Mouse (Mus musculus): ENCODE results near the gene Lrig2. TPM values are rescaled to one million over a fixed set of nuclear protein-coding genes. Genes with fewer than 3 reads are reported as not detected.

Gene Lrig2
- polyA plus RNA-seq, 1 experiment from 2014 or later, result 14.1 TPM

DNA sequence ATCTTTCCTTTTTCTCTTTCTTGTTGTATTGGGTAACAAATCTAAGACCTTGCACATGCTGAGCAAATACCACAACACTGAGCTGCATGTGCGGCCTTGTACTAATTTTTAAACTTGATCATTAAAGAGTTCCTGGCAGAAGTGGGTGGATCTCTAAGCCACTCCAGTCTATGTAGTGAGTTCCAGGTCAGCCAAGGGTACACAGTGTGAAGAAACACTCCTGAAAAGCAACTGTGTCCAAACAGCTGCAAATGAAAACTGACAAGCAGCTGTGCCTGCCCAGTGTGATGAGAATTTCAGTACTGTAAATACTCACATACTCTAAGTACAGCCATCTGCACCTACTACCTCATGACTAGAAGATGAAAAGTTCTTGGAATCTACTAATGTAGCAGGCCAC is 21.5 kb upstream of the Lrig2 start:
- Histone ChIP-seq H3K27ac (ENCODE audit: low read length) (no peak overlapping the region), H3K4me1 (replicated peaks; ENCODE audit: control insufficient read depth, insufficient read depth, low read length) (no peaks in the 10 kb centered on the region), H3K9me3 (ENCODE audit: control insufficient read depth, low read length) (no peaks in the 10 kb centered on the region), H3K27me3 (ENCODE audit: control insufficient read depth, insufficient read depth, low read depth, low read length) (no peaks in the 10 kb centered on the region), H3K36me3 (ENCODE audit: control insufficient read depth, insufficient read depth, low read length) (no peaks in the 10 kb centered on the region), H3K4me3 (ENCODE audit: low read length) (no peak overlapping the region), H3K4me2 (ENCODE audit: low read depth, low read length) (no peak overlapping the region), H3K9ac (ENCODE audit: low read length) (no peak overlapping the region)
- WGBS, result 75% methylated on average over 1 of the region's 1 CpGs
- no peak for ATAC-seq (ENCODE audit: low read depth)

GRCm38 (mm10) chr3:104526115-104526882 is 14.6 kb upstream of the Lrig2 start:
- ATAC-seq (ENCODE audit: low read depth), result peak; percentile 66
- H3K36me3 ChIP-seq (ENCODE audit: control insufficient read depth, insufficient read depth, low read length), result no peaks in the 10 kb centered on the region
- WGBS, result 53% methylated on average over 4 of the region's 4 CpGs
- H3K9ac ChIP-seq (ENCODE audit: low read length), result no peak overlapping the region
- no peak overlapping the region for H3K4me3 ChIP-seq (ENCODE audit: low read length)
- no peaks in the 10 kb centered on the region for H3K9me3 ChIP-seq (ENCODE audit: control insufficient read depth, low read length)
- no peak overlapping the region for H3K4me2 ChIP-seq (ENCODE audit: low read depth, low read length)
- no peak overlapping the region; the same call in 1 of the 2 replicates for H3K27ac ChIP-seq (ENCODE audit: low read length)
- H3K4me1 ChIP-seq (replicated peaks; ENCODE audit: control insufficient read depth, insufficient read depth, low read length), result peaks cover 3% of the 10 kb centered on the region; the same call in 1 of the 2 replicates
- H3K27me3 ChIP-seq (ENCODE audit: control insufficient read depth, insufficient read depth, low read depth, low read length), result no peaks in the 10 kb centered on the region

DNA sequence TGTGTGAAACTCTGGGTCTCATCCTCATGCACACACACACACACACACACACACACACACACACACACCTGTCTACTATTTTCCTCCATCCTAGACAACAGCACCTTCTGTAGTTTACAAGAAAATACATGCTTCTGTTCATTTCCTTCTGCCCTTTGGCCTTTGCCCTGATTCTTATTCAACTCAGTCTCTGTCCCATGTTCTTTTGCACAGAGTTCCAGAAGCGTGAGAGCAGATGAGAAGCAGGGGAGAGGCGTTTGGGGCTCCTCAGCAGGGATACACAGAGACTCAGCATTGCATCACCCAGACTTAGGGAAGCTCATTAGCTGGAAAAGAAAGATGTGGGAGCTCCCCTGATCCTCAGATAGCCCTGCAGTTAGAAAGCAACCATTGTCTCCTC is 13.8 kb upstream of the Lrig2 start:
- H3K36me3 ChIP-seq (ENCODE audit: control insufficient read depth, insufficient read depth, low read length), result no peaks in the 10 kb centered on the region
- H3K4me1 ChIP-seq (replicated peaks; ENCODE audit: control insufficient read depth, insufficient read depth, low read length), result peaks cover 3% of the 10 kb centered on the region; the same call in 1 of the 2 replicates
- ATAC-seq (ENCODE audit: low read depth), result no peak
- H3K27me3 ChIP-seq (ENCODE audit: control insufficient read depth, insufficient read depth, low read depth, low read length), result no peaks in the 10 kb centered on the region
- H3K9me3 ChIP-seq (ENCODE audit: control insufficient read depth, low read length), result no peaks in the 10 kb centered on the region
- no peak overlapping the region for H3K27ac ChIP-seq (ENCODE audit: low read length)
- WGBS, result 33% methylated on average over 2 of the region's 2 CpGs
- no peak overlapping the region for H3K4me3 ChIP-seq (ENCODE audit: low read length)
- no peak overlapping the region for H3K9ac ChIP-seq (ENCODE audit: low read length)
- H3K4me2 ChIP-seq (ENCODE audit: low read depth, low read length), result no peak overlapping the region

DNA sequence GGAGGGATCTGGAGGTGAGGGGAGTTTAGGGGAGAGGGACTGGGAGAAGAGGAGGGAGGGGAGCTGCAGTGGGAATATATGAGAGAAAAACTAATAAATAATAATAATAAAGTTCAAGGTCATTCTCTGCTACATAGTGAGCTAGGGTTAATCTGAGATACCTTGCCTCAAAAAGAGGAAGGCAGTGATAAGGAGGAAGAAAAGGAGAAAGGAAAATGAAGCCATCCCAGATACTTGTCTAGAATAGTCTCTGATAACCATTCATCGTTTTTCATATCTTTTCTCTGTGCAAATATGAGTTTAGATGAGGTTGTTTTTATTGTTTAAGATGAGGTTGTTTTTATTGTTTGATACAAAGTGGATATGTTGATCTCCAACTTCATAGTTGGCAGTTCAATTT is 13.3 kb upstream of the Lrig2 start:
- H3K9ac ChIP-seq (ENCODE audit: low read length), result no peak overlapping the region
- 70% methylated on average over 1 of the region's 1 CpGs for WGBS
- H3K27ac ChIP-seq (ENCODE audit: low read length), result no peak overlapping the region
- no peaks in the 10 kb centered on the region for H3K27me3 ChIP-seq (ENCODE audit: control insufficient read depth, insufficient read depth, low read depth, low read length)
- H3K4me1 ChIP-seq (replicated peaks; ENCODE audit: control insufficient read depth, insufficient read depth, low read length), result peaks cover 3% of the 10 kb centered on the region; the same call in 1 of the 2 replicates
- H3K4me2 ChIP-seq (ENCODE audit: low read depth, low read length), result no peak overlapping the region
- H3K36me3 ChIP-seq (ENCODE audit: control insufficient read depth, insufficient read depth, low read length), result no peaks in the 10 kb centered on the region
- no peaks in the 10 kb centered on the region for H3K9me3 ChIP-seq (ENCODE audit: control insufficient read depth, low read length)
- ATAC-seq (ENCODE audit: low read depth), result no peak
- H3K4me3 ChIP-seq (ENCODE audit: low read length), result no peak overlapping the region

DNA sequence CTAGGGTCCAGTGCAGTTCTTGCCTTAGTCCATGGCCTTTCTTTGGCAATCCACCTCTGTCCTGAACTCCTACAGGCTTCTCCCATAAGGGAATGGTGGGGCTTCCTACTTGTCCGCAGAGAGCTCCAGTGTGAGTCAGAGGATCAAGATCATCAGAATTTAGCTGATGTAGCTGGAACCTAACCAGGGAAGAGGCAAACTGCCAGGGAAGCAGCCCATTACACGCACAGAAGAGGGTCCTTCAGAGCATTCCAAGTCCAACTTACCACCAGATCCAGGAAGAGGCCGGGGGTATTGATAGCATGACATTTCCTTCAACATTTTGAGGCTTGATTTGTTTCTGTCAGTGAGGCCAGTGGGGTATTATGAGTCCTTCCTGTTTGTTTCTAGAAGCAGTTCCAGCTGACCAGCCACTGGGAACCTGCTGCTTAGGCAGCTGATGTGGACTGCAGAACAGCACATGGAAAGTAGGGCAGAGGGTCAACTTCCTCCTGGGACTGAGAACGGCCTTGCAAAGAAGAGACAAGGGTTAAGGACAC is 11.7 kb upstream of the Lrig2 start:
- no peaks in the 10 kb centered on the region for H3K36me3 ChIP-seq (ENCODE audit: control insufficient read depth, insufficient read depth, low read length)
- no peaks in the 10 kb centered on the region for H3K27me3 ChIP-seq (ENCODE audit: control insufficient read depth, insufficient read depth, low read depth, low read length)
- H3K9ac ChIP-seq (ENCODE audit: low read length), result no peak overlapping the region
- H3K4me1 ChIP-seq (replicated peaks; ENCODE audit: control insufficient read depth, insufficient read depth, low read length), result peaks cover 3% of the 10 kb centered on the region; the same call in 1 of the 2 replicates
- no peak overlapping the region for H3K4me2 ChIP-seq (ENCODE audit: low read depth, low read length)
- ATAC-seq (ENCODE audit: low read depth), result peak; percentile 49
- no peak overlapping the region for H3K4me3 ChIP-seq (ENCODE audit: low read length)
- 42% methylated on average over 4 of the region's 4 CpGs for WGBS
- no peak overlapping the region for H3K27ac ChIP-seq (ENCODE audit: low read length)
- no peaks in the 10 kb centered on the region for H3K9me3 ChIP-seq (ENCODE audit: control insufficient read depth, low read length)

DNA sequence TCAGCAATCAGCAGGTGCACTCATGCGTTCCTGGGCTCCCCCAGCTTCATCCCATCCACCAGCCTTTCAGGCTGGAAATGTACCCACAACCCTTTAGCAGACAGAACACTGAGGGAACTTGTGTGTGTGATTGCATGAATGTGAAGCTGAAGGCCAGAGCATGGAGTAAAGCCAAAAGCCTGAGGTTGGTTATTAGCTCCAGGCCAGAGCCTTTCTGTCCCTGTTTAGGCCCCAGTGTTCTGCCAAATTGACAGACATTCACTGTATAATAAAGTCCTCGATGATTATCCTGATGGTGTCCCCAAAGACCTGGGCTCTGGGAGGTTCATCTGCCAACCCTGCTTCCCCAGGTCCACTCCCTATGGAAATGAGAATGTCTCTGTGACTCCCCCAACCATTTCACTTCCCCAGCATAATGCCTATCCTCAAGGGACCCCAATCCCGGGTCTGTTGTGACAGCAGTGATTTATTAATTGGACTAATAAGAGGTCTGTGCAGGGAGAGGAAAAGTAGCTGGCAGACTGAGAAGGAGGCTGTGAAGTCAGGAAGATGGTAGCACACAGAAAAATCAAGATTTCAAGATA is 9.7 kb upstream of the Lrig2 start:
- WGBS, result 61% methylated on average over 3 of the region's 3 CpGs
- Histone ChIP-seq H3K4me1 (replicated peaks; ENCODE audit: control insufficient read depth, insufficient read depth, low read length) (peaks cover 3% of the 10 kb centered on the region; the same call in 1 of the 2 replicates), H3K27me3 (ENCODE audit: control insufficient read depth, insufficient read depth, low read depth, low read length) (no peaks in the 10 kb centered on the region)

DNA sequence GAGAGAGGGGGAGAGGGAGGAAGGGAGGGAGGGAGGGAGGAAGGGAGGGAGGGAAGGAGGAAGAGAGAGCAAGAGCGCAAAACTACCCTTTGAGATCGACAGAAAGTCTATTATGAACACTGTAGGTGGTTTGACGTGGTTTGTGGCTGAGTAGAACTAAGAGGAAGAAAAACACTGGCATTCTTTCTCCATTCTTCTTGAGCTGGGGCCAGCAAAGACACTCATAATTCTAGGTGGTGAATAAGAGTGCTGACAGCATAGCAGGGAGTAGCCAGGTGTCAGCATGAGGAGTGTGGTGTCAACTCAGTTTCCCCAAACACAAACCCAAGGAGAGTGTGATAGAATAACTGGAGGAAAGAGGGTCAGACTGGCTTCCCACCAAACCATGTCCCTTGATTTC is 8.8 kb upstream of the Lrig2 start:
- Histone ChIP-seq H3K9ac (ENCODE audit: low read length) (no peak overlapping the region), H3K4me3 (ENCODE audit: low read length) (no peak overlapping the region), H3K4me2 (ENCODE audit: low read depth, low read length) (no peak overlapping the region), H3K9me3 (ENCODE audit: control insufficient read depth, low read length) (peaks cover 2% of the 10 kb centered on the region; the same call in 1 of the 2 replicates), H3K27me3 (ENCODE audit: control insufficient read depth, insufficient read depth, low read depth, low read length) (no peaks in the 10 kb centered on the region), H3K36me3 (ENCODE audit: control insufficient read depth, insufficient read depth, low read length) (no peaks in the 10 kb centered on the region), H3K27ac (ENCODE audit: low read length) (no peak overlapping the region), H3K4me1 (replicated peaks; ENCODE audit: control insufficient read depth, insufficient read depth, low read length) (peaks cover 3% of the 10 kb centered on the region; the same call in 1 of the 2 replicates)
- no peak for ATAC-seq (ENCODE audit: low read depth)
- 46% methylated on average over 3 of the region's 3 CpGs for WGBS

More for the DNA sequence above, 9.7 kb upstream of the Lrig2 start:
- no peak overlapping the region for H3K27ac ChIP-seq (ENCODE audit: low read length)
- no peak for ATAC-seq (ENCODE audit: low read depth)
- no peak overlapping the region for H3K9ac ChIP-seq (ENCODE audit: low read length)
- H3K9me3 ChIP-seq (ENCODE audit: control insufficient read depth, low read length), result peaks cover 2% of the 10 kb centered on the region; the same call in 1 of the 2 replicates
- H3K36me3 ChIP-seq (ENCODE audit: control insufficient read depth, insufficient read depth, low read length), result no peaks in the 10 kb centered on the region
- H3K4me3 ChIP-seq (ENCODE audit: low read length), result no peak overlapping the region
- H3K4me2 ChIP-seq (ENCODE audit: low read depth, low read length), result no peak overlapping the region

- Histone ChIP-seq H3K4me3 (ENCODE audit: low read length) (no peak overlapping the region), H3K27me3 (ENCODE audit: control insufficient read depth, insufficient read depth, low read depth, low read length) (no peaks in the 10 kb centered on the region), H3K9me3 (ENCODE audit: control insufficient read depth, low read length) (peaks cover 2% of the 10 kb centered on the region; the same call in 1 of the 2 replicates), H3K4me2 (ENCODE audit: low read depth, low read length) (no peak overlapping the region), H3K9ac (ENCODE audit: low read length) (no peak overlapping the region), H3K36me3 (ENCODE audit: control insufficient read depth, insufficient read depth, low read length) (no peaks in the 10 kb centered on the region), H3K4me1 (replicated peaks; ENCODE audit: control insufficient read depth, insufficient read depth, low read length) (peaks cover 3% of the 10 kb centered on the region; the same call in 1 of the 2 replicates), H3K27ac (ENCODE audit: low read length) (no peak overlapping the region)
- ATAC-seq (ENCODE audit: low read depth), result no peak
- 49% methylated on average over 6 of the region's 6 CpGs for WGBS
Observed at GRCm38 (mm10) chr3:104518931-104519330, 7.2 kb upstream of the Lrig2 start.

GRCm38 (mm10) chr3:104518411-104518810 is 6.7 kb upstream of the Lrig2 start:
- Histone ChIP-seq H3K9me3 (ENCODE audit: control insufficient read depth, low read length) (peaks cover 2% of the 10 kb centered on the region; the same call in 1 of the 2 replicates), H3K36me3 (ENCODE audit: control insufficient read depth, insufficient read depth, low read length) (no peaks in the 10 kb centered on the region), H3K4me3 (ENCODE audit: low read length) (no peak overlapping the region), H3K4me2 (ENCODE audit: low read depth, low read length) (no peak overlapping the region), H3K27ac (ENCODE audit: low read length) (no peak overlapping the region), H3K27me3 (ENCODE audit: control insufficient read depth, insufficient read depth, low read depth, low read length) (no peaks in the 10 kb centered on the region), H3K4me1 (replicated peaks; ENCODE audit: control insufficient read depth, insufficient read depth, low read length) (peaks cover 1% of the 10 kb centered on the region; the same call in 1 of the 2 replicates), H3K9ac (ENCODE audit: low read length) (no peak overlapping the region)
- ATAC-seq (ENCODE audit: low read depth), result no peak
- 90% methylated on average over 3 of the region's 3 CpGs for WGBS

Measured in lung, embryonic 16.5 days (tissue).